Mouse (Mus musculus) adrenal gland, postnatal 10 days (tissue): ENCODE results near the gene Fgf9. TPM values are rescaled to one million over a fixed set of nuclear protein-coding genes. Genes with fewer than 3 reads are reported as not detected.

ENCODE experiments used
- DNase-seq: peaks from one replicate; pipeline ENCODE4 v3.0.0; 2021; ENCODE audit warnings: mixed read lengths
- long read RNA-seq, 2 experiments: library from polyadenylated mRNA; stranded (forward); transcript quantifications; one replicate each; pipeline ENCODE4 v2.0.0; 2021
- total RNA-seq, 2 experiments: library from RNA; stranded (reverse); gene quantifications; 2 replicates each; pipeline ENCODE4 v1.2.3; 2021

Fgf9 gene
- total RNA-seq = 10 to 100 TPM; 14.7 to 14.8 TPM
- long read RNA-seq, experiment 1, transcript Fgf9-201 (3 exons, 1,593 nt) = major isoform, 17 of 21 reads
- long read RNA-seq, experiment 1, partial matches to known transcripts = 0 of 21 reads
- long read RNA-seq, experiment 1, other reads (novel, unspliced or antisense) = 4 of 21 reads
- long read RNA-seq, experiment 2, transcript Fgf9-201 (3 exons, 1,593 nt) = major isoform, 6 of 8 reads
- long read RNA-seq, experiment 2, partial matches to known transcripts = 0 of 8 reads
- long read RNA-seq, experiment 2, other reads (novel, unspliced or antisense) = 1 of 8 reads

DNA sequence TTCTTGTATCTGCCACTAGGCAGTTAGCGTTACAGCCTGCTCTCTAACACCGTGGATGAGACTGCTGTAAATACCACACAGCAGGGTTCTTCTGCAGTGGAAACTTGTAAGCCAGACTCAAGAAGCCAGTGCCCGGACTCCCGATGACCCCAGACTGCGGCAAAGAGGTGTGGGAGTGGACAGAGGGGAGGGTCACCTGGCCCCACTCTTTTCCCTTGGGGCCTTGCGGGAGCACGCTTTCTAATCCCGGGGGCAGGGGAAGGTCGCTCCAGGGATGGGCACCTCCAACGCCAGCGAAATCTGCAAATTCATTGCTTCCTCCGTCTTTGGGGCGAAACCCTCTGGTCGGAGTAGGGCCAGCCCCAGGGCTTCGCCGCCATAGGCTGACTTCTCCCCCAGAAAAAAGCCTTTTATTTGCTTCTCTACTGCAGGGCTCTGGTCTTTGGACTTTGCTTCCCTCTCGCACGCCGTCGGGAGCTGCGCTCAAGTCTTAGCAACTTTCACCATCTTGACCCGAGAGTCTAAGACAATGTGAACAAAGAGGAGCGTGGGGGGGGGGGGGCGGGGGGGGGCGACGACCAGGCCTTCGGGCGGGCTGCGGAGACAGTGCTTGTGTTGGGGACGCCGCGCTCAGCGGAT lies at the start of gene Fgf9:
Gene Fgf9 (plus strand): TSS at position 67 of the 639 bp plus-strand sequence.
- peak; percentile 68 for DNase-seq

DNA sequence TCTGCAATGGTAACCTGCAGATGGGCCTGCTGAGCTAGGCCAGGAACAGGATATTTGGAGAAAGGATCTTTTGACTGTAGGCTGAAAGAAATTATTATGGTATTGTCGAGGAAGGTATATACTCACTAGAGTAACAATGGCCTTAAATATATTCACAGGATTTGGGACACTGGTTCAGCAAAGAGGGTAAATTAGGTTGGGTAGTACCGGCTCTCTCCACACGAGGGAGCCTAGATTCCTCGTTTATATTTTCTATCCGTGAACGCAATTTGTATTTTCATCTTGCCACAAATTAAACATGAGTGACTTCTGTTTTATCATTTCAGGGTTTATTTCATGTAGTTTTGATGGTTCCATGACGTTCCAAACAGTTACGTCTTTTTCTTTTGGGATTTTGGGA lies 35.8 kb upstream of the Fgf9 start:
- DNase-seq = peak; percentile 81

DNA sequence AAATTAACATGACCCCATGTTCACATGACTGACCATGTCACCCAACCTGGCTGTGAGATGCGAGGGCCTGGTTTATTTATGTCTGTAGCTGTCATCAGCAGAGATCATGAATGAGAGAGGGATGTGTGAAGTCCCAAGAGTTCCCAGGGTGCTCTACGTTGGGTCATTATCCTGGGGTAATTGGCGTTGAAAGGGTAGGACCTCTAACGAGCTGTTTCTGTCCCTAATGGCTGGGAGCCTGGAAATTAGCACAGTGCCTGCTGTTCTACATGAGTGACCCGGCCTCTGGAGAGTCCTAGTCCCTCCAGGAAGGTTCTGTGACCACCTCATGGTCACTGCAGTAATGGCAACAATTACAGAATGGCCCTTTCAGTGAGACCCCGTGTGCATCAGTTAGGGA lies 34.2 kb upstream of the Fgf9 start:
- DNase-seq = no peak

DNA sequence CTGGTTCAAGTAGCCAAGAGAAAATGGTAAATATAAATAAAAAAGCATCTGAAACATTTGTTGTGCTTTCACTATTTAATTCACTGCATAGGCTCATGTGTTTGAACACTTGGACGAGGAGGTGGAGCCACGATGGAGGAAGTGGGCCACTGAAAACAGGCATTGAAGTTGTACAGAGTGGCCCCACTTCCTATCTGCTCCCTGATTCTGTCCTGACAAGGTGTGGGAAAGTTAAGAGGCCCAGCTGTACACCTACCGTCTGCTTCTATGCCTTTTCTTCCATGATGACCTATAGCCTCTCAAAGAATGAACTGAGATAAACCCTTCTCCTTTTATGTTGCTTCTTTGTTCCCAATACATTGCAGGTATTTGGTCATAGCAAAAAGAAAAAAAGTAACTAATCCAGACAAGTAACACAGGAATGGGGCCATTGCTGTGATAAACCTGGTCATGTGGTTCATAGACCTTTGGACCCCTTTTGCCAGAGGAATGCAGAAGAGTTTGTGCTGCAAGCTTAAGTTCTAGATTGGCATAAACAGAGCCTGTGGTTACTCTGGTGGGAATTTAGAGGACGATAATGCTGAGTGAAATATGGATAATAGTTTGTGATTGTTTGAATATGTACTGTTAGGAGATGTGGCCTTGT lies 23.6 kb upstream of the Fgf9 start:
- no peak for DNase-seq

DNA sequence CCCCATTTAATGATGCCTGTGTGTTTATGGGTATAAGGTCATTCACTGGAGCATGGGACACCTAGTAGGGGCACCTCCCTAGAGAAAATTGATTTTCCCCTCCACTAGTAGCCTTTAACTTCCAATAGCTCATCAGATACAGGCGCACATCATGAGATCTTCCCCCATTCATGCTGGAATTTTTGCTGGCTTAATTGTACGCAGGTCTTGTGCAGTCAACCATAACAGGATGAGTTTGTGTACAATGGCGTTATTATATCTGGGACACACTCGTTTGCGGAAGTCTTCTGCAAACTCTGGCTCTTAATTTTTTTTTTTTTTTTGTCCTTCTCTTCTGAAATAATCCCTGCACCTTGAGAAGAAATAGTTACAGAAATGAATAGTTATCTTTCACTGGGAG lies 19.7 kb upstream of the Fgf9 start:
- DNase-seq = no peak

DNA sequence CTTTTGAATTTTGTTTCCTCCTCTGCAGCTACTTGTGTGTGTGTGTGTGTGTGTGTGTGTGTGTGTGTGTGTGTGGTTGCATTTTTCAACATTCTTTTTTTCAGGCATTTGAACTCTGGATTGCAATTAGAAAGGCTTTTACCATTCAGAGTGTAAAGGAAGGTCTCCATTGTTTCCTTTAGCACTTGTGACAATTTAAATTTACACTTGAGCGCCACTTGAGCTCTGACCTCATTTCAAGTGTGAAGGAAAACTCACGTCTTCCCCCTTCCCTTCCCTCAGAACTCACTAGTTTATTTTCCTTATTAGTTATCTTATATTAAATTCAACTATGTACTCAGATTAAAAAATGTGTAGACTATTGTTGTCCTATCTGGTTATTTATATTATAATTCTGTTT lies 2.8 kb upstream of the Fgf9 start:
- DNase-seq = no peak

DNA sequence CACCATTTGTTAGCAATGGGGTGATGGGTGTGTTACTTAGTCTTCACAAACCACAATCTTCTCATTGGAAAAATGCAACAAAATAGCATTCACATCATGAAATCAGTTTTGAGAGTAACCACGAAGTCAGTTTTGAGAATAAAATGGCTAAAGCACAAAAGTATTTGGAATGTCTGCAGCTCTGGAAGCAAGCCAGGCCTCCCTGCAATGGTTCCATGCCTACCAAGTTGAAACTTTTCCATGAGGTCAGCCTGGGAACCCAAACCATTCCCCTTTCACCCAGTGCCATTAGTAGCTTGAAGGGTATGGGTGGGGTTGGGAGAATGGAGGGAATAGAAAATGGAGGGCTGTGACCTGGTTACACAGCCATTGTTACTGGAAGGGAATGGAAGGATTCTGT lies 1.7 kb upstream of the Fgf9 start:
- DNase-seq = peak; percentile 56

DNA sequence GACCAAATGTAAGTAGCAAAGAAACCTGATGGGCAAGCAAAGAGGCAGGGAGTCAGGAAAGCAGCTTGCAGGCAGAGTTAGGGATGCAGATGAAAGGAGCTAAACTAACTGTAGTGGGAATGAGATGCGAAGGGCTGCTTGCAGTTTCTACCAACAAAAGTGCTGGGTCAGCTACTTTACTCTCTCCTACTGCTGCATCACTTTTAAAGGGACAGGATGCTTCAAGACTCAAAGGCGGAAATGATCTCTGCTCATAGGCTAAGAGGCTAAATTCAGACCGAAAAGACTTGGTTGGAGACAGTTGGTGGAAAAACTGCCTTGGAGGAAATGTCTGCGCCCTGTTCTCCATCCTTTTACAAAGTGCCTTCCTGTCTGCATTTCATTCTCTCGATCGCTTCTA lies 420 bp upstream of the Fgf9 start:
- DNase-seq = no peak

DNA sequence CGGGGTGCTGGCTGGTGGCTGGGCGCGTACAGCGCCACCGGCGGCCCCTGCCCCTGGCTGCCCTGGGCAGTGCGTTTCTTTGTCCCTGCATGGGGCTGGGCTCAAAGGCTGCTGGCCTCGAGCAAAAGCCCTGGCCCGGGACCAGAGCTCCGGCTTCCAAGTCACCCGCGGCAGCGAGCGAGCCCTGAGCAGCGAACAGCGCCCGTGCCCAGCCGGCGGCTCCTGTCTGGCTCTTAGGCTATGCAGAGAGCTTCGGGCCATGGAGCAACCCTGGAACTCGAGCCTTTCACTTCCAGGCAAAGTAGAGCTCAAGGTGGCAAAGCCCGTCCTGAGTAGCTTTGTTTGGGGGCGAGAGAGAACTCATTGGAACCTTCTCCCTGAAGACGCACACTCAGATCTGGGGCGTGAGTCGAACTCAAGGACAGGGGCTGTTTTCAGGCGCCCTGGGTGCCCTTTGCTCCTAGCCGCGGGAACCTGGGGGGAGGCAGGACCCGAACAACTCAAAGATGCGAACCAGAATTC lies 834 bp downstream of the Fgf9 start:
- DNase-seq = peak; percentile 80

DNA sequence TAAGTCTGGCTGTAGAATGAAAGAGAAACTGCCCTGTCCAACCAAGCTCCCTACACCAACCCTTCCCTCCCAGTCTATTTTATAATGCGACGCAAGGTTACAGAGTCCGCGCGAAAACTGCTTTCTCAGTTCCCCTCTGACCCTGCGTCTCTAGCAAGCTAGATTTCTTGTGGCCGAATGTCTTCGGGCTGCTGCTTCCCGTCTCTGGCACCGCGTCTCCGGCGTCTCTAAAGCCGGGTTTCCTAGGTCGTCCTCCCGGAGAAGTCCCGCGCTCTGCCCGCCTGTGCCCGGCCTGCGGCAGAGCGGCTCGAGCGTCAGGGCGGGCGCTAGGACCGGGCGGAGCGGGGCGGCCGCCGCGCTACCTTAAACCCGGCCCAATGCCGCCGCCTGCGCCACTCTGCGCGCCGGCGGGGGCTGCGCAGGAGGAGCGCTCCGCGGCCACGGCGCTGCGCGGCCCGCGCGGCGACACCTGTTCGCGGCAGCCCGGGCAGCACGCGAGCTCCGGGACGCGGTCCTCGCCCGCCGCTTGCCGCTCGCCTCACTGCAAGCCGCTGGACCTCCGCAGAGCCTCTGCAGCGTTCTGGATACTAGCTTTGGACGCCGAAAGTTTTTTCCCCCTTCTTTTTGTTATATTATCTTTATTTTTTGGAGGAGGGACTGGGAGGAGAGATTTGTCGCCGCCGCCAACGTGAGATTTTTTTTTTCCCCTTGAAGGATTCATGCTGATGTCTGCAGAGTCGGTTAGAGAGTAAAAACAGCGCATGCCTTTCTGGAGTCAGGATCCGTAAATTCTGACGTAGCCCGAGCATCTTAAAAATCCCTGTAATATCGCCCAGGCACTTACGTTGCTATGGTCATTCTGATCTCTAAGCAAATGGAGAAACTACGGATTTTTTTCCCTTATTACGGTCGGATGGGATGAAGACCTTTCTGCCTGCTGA lies 1.8 kb downstream of the Fgf9 start:
- DNase-seq = peak; percentile 87

DNA sequence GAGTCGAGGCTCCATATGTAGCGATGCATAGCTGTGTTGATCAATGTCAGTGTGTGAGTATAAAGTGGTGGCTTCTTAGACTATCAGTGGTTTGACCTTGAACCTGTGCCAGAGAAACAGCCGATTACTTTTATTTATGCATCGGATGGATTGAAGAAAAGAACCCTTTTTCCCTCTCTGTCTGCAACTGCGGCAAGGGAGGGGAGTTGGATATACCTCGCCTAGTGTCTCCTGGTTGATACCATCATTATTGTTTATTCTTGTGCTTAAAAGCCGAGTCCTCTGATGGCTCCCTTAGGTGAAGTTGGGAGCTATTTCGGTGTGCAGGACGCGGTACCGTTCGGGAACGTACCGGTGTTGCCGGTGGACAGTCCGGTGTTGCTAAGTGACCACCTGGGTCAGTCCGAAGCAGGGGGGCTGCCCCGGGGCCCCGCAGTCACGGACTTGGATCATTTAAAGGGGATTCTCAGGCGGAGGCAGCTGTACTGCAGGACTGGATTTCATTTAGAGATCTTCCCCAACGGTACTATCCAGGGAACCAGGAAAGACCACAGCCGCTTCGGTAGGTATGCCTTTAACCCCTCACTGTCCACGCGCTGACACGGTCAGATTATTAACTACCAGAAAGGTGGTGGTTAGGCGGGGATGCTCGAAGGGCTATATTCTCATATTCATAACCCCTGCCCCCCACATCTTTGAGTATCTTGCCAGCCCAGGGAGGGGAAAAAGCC lies 2.6 kb downstream of the Fgf9 start:
- DNase-seq = peak; percentile 43

DNA sequence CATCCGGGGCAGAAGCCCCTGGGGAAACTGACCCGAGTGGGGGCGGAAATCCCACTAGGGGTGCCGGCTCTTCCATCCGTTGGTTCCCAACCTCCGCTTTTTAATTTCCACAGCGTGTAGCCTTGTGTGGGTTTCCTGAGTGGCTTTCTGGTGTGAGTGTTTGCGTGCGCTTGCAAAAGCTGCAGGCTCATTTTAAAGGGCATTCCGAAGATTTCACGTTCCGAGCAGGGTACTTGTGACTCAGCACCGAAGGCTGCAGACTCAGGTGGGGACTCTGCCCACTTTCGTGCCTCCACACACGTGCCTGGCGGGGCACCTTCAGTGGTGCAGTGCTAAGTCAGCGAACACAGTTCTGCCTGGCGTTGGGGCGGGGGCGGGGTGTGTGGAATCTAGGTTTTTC lies 3.6 kb downstream of the Fgf9 start:
- peak; percentile 50 for DNase-seq

DNA sequence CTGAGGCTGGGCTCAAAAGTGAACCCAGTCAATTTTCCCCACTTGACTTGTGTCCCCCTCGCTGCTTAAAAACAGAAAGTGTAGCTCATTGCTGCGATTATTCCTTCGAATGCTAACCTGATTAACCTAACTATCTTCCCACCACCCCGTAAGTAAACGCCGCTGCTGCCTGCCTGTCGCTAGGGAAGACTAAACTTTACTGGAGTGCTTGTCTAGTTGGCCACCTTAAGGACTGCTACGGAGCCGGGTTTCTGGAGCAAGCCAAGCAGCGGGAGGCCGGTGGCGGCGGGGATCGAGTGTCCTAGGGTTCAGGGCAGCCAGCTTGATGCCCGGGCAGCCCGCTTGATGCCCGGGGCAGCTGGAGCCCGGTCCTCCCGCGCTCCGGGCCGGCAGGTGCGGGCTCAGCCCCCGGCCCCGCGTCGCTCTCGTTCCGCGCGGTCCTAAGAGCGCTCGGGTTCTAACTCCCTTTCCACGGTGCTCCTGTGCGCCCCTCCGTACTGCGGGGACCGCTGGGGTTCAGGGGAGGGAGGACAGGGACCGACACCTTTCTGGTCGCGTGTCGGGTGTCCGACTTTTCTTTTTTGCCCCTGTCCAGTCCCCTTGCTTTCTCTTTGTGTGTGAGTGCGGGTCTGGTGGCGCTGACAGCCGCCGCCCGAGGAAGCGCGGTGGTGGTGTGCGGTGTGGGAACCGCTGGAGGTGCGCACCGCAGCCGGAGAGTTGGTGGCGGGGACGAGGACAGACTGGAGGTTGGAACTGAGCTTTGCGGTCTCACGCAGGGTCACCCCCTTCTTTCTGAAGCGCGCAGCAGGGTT lies 4.5 kb downstream of the Fgf9 start:
- DNase-seq = peak; percentile 62

DNA sequence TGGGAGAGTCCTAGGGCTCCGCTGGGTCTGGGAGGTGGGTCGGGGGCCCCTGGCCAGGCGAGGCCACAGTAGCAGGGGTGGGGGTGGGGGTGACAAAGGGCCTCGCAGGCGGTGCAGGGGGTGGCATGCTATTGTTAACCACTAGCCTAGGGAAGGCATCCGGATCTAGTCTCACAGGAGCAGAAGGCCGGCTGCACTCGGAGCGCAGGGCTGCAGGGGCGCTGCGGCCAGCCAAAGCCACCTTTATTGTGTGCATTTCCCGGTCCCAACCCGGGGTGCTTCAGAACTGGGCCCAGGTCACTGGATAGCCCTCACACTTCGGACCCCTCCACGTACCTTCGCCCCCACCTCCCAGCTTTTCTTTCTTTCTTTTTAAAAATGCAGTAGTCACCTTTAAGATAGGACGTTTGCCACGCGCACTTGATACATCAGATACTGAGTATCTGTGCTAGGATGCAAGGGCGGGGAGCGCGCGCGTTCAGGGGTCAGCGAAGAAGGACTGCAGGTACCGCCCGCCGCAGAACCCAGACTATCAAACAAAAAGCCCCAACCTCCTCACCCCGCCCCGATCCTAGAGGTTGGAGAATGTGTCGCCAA lies 5.2 kb downstream of the Fgf9 start:
- DNase-seq = peak; percentile 61

DNA sequence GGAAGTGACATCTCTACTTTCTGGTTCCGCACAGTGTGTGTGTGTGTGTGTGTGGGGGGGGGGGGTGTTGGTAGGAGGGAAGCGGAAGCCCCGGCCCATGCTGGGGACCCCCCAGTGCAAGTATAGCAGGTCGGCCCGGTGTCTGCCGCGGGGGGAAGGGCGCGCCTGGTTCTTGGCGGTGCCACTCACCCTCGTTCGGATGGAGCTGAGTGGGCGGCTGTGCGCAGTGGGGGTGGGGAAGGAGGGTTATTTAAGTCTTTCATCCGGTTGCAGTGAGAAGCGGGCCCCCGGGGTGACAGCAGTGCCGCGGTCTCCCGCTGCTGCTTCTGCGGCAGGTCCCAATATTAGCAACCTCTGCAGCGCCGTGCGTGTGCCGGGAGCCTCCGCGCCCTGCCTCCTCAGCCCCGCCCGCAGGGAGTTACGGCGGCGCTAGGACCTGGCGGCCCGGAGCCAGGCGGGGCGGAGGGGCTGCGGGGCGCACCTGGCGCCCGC lies 5.7 kb downstream of the Fgf9 start:
- peak; percentile 79 for DNase-seq

DNA sequence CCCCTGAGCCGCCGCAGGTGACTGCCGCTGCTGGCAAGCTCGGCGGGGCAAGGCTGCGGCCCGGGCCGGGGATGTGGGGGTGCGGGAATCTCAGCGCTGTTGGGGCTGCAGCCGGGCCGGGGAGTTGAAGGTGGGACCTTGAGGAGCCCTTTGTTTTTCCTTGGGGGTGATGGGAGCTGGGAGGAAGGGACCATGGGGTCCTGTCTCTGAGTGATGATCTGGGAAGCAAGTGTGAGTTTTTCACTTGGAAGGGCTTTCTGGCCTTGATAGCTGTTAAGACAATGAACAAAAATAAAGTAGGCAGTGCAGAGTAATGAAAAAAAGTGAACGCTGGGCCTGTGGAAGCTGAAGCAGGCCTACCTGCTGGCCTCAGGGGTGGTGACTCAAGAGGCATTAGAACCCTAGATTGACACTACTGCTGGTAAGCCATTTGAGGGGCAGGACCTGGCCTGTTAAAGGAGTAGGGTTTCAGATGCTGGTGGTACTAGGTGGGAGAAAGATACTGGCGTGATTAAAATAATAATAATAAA lies 6.4 kb downstream of the Fgf9 start:
- DNase-seq = peak; percentile 46

DNA sequence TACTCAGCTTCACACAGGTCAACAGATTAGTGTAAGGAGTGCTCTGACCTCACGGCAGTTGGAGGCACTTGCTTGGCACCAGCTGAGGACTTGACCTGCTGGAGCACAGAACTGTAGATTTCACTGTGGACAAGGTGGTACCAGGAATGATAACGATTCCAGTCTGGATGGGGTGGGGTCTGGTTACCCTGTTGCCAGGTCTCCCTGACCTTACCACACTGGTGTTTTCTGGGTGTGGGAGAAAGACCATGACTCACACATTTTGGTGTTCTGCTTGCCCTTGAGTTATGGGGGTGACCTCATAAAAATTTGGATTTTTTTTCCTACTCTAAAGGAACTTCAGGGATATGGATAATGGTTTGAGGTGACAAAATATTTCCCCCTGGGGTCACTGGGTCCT lies 9.1 kb downstream of the Fgf9 start:
- DNase-seq = no peak

DNA sequence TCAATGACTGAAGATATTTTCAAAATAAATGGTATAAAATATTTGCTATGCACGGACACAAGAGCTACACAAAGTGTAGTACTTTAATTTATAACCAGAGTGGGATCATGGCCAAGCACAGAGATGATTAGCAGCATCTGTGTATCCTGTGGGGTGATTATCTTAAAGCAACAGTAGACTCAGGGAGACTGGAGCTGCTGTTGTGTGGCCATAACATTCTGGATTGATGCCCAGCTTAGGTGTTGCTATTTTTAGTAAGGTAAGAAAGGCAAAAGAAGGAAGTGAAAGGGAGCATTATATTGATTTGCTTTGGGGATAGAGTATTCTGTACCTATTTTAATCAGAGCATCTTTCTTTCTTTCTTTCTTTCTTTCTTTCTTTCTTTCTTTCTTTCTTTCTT lies 11.6 kb downstream of the Fgf9 start:
- DNase-seq = no peak

DNA sequence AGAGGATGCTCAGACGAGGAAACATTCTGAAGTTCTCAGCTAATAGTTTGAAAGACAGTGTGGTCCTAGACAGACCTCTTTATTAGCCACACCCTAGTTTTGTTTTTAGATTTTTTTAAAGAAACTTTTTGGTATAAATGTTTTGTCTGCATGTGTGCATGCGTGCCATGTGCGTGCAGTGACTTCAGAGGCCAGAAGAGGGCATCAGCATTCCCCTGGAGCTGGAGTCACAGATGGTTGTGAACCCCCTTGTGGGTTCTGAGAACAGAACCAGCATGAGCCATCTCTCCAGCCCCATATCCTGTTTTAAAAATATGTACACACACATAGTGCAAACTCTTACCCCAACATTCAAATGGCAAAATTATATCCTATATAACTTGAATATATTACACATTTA lies 13.9 kb downstream of the Fgf9 start:
- no peak for DNase-seq

DNA sequence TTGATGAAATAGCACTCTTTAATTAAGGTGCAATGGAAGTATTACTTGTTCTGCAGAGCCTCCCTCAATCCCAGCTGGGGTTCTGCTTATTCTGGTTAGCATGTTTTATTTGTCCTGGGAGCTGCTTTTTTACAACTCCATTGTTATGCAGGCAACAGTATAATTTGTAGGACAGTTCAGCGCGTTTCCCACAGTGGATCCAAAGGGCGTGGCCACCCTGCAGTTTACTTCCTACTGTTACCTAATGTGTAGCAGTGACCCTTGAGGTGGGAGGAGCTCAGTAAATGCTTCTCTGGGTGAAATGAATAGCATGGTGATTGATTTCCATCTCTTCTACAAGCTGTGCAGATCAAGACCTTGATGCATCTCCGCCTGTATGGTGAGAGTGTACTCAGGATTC lies 17.0 kb downstream of the Fgf9 start:
- no peak for DNase-seq
